Mouse (Mus musculus): ENCODE data around the gene Wdr26.

GRCm38 (mm10) chr1:181150827-181151534, 60.8 kb downstream of the Wdr26 start:
- TF ChIP-seq CTCF (IDR thresholded peaks at IDR 0.05; ENCODE audit: low read depth): no peak
- TF ChIP-seq EP300 (IDR thresholded peaks at IDR 0.05; ENCODE audit: low read depth): no peak

Data from heart, postnatal 0 days (tissue).